Mouse (Mus musculus): ENCODE results near the gene Map7d3. TPM values are rescaled to one million over a fixed set of nuclear protein-coding genes. Genes with fewer than 3 reads are reported as not detected.

Map7d3 gene
- polyA plus RNA-seq (2016; fragmentation: Nextera tagmentation; extraction: Ambion mirVana), result 1.2 and 1.8 TPM in 2 replicates

DNA sequence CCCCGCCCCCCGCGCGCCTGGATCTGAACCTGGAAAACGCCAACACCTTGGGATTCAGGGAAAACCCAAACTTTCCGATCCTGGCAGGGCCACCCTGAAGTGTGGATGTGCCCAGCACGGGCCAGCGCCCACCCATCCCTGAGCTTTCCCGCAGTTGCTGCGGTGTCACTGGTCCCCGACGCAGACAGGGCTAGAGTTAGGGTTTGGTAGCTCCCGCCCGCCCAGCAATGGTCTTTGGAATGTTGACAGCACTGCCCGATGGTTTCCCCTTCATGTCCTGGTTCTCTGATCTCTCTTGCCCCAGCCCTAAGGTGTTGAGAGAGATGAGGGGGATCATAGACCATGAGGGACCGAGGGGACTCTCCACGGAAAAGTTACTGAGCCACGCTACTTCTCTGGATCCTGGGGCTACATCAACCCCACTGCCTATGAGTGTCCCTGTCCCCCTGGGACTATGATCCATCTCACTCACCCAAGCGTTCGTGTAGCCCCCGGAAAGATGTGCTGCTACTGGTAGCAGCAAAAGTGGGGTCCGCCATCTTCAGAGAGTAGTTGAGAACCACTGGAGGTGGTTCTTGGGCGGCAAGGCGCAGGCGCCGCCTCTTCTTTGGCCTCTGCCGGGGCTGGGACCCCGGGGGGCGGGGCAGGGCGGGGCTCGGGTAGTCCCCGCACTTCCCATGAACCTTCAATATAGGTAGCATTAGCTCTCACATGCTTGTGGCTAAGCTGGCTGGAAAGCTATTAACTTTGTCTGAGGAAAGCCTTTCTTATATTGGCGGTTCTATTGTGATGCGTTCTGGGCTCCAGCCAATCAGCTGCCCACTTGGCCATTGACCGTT is at the start of gene Map7d3:
Gene Map7d3 (minus strand): TSS at position 562 of the 839 bp plus-strand sequence.
- H3K4me3 ChIP-seq, result peak within 1 kb of the TSS; percentile 58
- 0 out of 2 replicates have a peak, but pooled peaks cover 2% of the 10 kb centered on the region for H3K36me3 ChIP-seq
- whole genome bisulfite sequencing, result 14% methylated on average over 35 of the region's 35 CpGs
- ATAC-seq (ENCODE audit: insufficient number of reproducible peaks, low FRiP score), result no peak
- H3K27me3 ChIP-seq (replicated peaks), result no peaks in the 10 kb centered on the region
- H3K9ac ChIP-seq, result peak within 1 kb of the TSS; percentile 62
- 0 out of 2 replicates have a peak, but pooled peaks cover 2% of the 10 kb centered on the region for H3K9me3 ChIP-seq (replicated peaks)
- no peaks in the 10 kb centered on the region for H3K4me1 ChIP-seq (replicated peaks)
- H3K4me2 ChIP-seq, result peak within 1 kb of the TSS; percentile 75
- H3K27ac ChIP-seq (ENCODE audit: poor library complexity, severe bottlenecking), result no peak within 1 kb of the TSS

DNA sequence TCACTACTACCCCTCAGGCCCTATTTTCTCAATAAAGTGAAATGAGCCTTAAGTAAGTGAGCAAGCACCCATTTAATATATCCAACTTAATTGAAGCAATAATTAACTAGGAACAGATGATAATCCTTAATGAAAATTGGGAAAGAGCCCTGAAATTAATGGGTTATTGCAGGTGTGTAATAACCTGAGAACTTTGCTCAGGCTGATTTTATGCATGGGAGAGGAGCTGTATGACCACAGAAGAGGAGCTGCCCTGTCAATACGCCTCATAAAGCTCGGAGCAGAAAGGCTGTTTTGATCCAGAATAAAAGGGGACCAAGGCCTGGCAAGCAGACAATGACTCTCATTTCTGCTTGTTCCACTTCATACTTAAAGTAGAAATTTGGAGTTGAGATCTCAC is 47.7 kb upstream of the Map7d3 start, which contains the start of gene Adgrg4:
Gene Adgrg4 (plus strand): TSS at position 301 of the 400 bp plus-strand sequence.
- Histone ChIP-seq H3K4me2 (no peak within 1 kb of the TSS), H3K27ac (ENCODE audit: poor library complexity, severe bottlenecking) (no peak within 1 kb of the TSS), H3K4me1 (replicated peaks) (no peaks in the 10 kb centered on the region), H3K36me3 (no peaks in the 10 kb centered on the region), H3K27me3 (replicated peaks) (no peaks in the 10 kb centered on the region), H3K4me3 (no peak within 1 kb of the TSS), H3K9ac (no peak within 1 kb of the TSS), H3K9me3 (replicated peaks) (no peaks in the 10 kb centered on the region)
- 68% methylated on average over 2 of the region's 2 CpGs for WGBS
- no peak for ATAC-seq (ENCODE audit: insufficient number of reproducible peaks, low FRiP score)

DNA sequence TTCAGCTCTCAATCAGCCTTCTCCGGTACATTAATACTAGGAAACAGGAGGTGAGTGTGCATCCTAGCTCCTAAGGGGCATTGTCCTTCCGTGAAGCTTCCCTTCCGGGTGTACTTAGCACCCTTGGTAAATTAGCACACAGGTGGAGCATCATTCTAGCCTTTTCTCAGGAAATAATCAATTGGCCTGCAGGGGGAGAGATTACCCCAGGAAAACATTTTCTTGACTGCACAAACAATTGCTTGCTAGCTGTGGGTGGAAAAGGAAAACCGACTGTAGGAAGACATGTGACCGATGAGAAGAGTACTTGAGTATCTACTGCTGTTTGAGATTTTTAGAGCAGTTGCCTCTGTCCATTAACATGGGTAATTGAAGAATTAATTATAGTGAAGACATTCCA is 19.1 kb upstream of the Map7d3 start:
- no peaks in the 10 kb centered on the region for H3K4me1 ChIP-seq (replicated peaks)
- H3K27ac ChIP-seq (ENCODE audit: poor library complexity, severe bottlenecking), result no peak overlapping the region
- H3K36me3 ChIP-seq, result no peaks in the 10 kb centered on the region
- H3K27me3 ChIP-seq (replicated peaks), result no peaks in the 10 kb centered on the region
- H3K4me3 ChIP-seq, result no peak overlapping the region
- no peaks in the 10 kb centered on the region for H3K9me3 ChIP-seq (replicated peaks)
- no peak overlapping the region for H3K9ac ChIP-seq
- WGBS, result 59% methylated on average over 5 of the region's 5 CpGs
- H3K4me2 ChIP-seq, result no peak overlapping the region
- no peak for ATAC-seq (ENCODE audit: insufficient number of reproducible peaks, low FRiP score)

DNA sequence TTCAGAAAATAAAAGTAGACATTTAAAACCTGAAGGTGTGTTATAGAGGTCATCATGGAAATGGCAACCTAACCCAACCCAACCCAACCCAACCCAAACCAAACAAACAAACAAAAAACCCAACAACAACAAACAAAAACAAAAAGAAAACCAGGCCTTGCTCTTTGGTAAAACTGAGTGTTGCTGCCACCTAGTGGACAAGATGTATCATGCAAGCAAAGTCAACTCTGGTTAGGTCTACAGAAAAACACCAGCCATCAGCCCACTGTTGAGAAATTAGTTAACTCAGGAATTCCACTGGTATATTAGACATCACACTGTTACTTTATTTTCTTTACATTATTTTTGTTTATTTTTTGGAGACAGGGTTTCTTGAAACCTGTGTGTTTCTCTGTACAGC is 17.2 kb upstream of the Map7d3 start:
- no peak for ATAC-seq (ENCODE audit: insufficient number of reproducible peaks, low FRiP score)
- Histone ChIP-seq H3K4me1 (replicated peaks) (no peaks in the 10 kb centered on the region), H3K4me3 (no peak overlapping the region), H3K36me3 (no peaks in the 10 kb centered on the region), H3K9ac (no peak overlapping the region), H3K27me3 (replicated peaks) (no peaks in the 10 kb centered on the region), H3K4me2 (no peak overlapping the region), H3K9me3 (replicated peaks) (no peaks in the 10 kb centered on the region), H3K27ac (ENCODE audit: poor library complexity, severe bottlenecking) (no peak overlapping the region)

DNA sequence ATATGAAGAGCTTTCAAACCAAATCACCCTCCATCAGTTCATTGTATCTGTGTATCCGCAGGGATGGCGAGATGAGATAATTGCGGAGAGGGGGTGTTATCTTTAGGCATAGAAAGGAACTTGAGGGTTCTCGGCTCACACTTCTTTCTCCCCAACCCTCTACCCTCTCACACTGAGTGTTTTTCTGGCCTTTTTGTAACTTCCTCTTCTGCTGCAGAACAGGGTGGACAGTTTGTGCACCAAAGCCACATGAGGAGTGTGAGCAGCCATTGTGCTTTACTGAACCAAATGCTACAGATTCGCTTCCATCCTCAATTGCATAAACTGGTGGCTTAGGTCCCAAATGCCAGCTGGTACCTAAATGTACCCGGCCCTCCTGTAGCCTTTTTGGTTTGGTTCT is 13.7 kb upstream of the Map7d3 start:
- no peak for ATAC-seq (ENCODE audit: insufficient number of reproducible peaks, low FRiP score)
- Histone ChIP-seq H3K9me3 (replicated peaks) (no peaks in the 10 kb centered on the region), H3K27me3 (replicated peaks) (no peaks in the 10 kb centered on the region), H3K4me1 (replicated peaks) (no peaks in the 10 kb centered on the region), H3K9ac (no peak overlapping the region), H3K4me3 (no peak overlapping the region), H3K36me3 (no peaks in the 10 kb centered on the region), H3K27ac (ENCODE audit: poor library complexity, severe bottlenecking) (no peak overlapping the region), H3K4me2 (no peak overlapping the region)
- WGBS, result 72% methylated on average over 6 of the region's 6 CpGs

DNA sequence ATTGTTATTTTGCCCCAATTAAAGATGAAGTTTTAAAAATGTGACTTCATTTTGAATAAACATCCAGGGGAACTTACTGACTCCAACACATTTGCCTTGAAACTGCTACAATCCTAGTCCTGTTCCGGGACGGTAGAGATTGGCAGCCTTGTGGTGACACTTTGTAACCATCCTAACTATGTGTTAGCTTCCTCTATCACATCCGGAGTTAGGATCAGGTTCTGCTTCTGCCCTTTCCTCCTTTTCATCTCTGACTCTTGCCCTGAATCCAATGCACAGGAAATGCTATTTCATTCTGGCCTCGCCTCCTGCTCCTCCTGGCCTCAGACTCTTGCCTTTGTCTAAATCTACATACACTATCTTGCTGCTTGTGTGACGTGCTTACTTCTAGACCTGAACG is 5.4 kb upstream of the Map7d3 start:
- ATAC-seq (ENCODE audit: insufficient number of reproducible peaks, low FRiP score), result no peak
- no peak overlapping the region for H3K27ac ChIP-seq (ENCODE audit: poor library complexity, severe bottlenecking)
- H3K4me2 ChIP-seq, result no peak overlapping the region
- no peaks in the 10 kb centered on the region for H3K9me3 ChIP-seq (replicated peaks)
- WGBS, result 55% methylated on average over 6 of the region's 6 CpGs
- no peak overlapping the region for H3K9ac ChIP-seq
- H3K27me3 ChIP-seq (replicated peaks), result no peaks in the 10 kb centered on the region
- H3K4me3 ChIP-seq, result no peak overlapping the region
- no peaks in the 10 kb centered on the region for H3K36me3 ChIP-seq
- no peaks in the 10 kb centered on the region for H3K4me1 ChIP-seq (replicated peaks)

DNA sequence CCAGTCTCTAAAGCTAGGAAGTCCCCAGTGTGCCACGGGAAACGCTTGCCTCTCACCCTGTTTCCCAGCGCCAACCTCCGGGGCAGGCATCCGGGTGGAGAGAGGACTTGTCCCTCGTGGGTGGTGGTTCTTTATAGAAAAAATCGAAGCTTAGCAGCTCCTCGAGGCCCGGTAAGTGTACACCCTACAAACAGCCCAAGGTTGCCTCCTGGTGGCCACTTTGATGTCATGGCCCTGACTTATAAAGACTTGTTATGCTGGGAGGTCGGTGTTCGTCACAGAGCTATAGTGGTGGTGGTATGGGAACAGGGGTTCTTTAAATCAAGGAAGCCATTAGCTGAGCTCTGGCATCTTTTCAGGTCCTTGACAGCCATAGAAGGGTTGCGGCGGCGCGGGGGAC is 30.9 kb downstream of the Map7d3 start:
- H3K4me3 ChIP-seq, result no peak overlapping the region
- H3K27me3 ChIP-seq (replicated peaks), result no peaks in the 10 kb centered on the region
- ATAC-seq (ENCODE audit: insufficient number of reproducible peaks, low FRiP score), result no peak
- H3K4me1 ChIP-seq (replicated peaks), result no peaks in the 10 kb centered on the region; the same call in 1 of the 2 replicates
- H3K27ac ChIP-seq (ENCODE audit: poor library complexity, severe bottlenecking), result no peak overlapping the region
- H3K9ac ChIP-seq, result no peak overlapping the region
- H3K36me3 ChIP-seq, result peaks cover 41% of the 10 kb centered on the region
- H3K4me2 ChIP-seq, result no peak overlapping the region
- WGBS, result 59% methylated on average over 15 of the region's 15 CpGs
- H3K9me3 ChIP-seq (replicated peaks), result no peaks in the 10 kb centered on the region

DNA sequence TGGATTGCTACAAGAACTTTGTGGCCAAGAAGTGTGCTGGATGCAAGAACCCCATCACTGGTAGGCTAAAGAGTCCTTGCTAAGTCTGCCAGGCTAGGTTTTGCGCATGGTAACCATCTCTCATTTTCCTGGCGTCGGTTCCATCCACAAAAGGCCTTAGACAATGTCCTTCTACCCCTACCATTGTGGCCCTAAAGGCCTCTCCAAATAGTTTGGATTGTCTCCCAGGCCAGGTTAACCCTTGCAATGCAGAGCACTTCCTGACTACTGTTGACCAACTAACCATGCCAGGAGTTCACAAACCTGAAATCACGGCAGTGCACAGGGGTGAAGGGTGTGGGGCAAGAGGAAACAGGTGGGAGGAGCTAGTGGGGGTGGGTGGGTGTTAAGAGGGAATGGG is 31.5 kb downstream of the Map7d3 start:
- no peak overlapping the region for H3K27ac ChIP-seq (ENCODE audit: poor library complexity, severe bottlenecking)
- ATAC-seq (ENCODE audit: insufficient number of reproducible peaks, low FRiP score), result no peak
- H3K36me3 ChIP-seq, result peaks cover 41% of the 10 kb centered on the region
- H3K4me2 ChIP-seq, result no peak overlapping the region
- WGBS, result 78% methylated on average over 4 of the region's 4 CpGs
- H3K27me3 ChIP-seq (replicated peaks), result no peaks in the 10 kb centered on the region
- no peaks in the 10 kb centered on the region for H3K9me3 ChIP-seq (replicated peaks)
- no peak overlapping the region for H3K9ac ChIP-seq
- H3K4me1 ChIP-seq (replicated peaks), result peaks cover 5% of the 10 kb centered on the region; the same call in 1 of the 2 replicates
- H3K4me3 ChIP-seq, result no peak overlapping the region

DNA sequence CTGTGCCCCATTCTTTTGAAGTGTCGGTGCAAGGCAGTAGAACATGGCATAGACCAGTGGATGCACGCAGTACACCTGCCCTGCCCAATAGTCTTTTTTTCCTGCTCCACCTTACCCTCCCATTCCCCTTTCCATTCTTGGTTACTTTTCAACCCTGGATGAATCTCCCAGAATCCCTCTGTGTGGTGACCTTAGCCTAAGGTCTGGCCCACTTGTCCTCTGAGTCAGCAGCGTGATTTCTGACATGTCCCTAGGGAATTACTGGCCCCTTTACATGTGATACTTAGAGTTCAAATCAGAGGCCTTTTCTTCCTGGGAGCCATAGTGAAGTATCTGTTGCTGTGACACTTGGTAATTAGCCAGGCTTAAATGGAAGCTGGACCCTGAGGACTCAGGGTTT is 34.6 kb downstream of the Map7d3 start:
- H3K4me3 ChIP-seq, result no peak overlapping the region
- H3K27ac ChIP-seq (ENCODE audit: poor library complexity, severe bottlenecking), result no peak overlapping the region
- no peak for ATAC-seq (ENCODE audit: insufficient number of reproducible peaks, low FRiP score)
- H3K36me3 ChIP-seq, result peaks cover 25% of the 10 kb centered on the region
- no peak overlapping the region for H3K4me2 ChIP-seq
- no peaks in the 10 kb centered on the region for H3K9me3 ChIP-seq (replicated peaks)
- H3K4me1 ChIP-seq (replicated peaks), result peaks cover 5% of the 10 kb centered on the region; the same call in 1 of the 2 replicates
- no peak overlapping the region for H3K9ac ChIP-seq
- WGBS, result 85% methylated on average over 3 of the region's 3 CpGs
- no peaks in the 10 kb centered on the region for H3K27me3 ChIP-seq (replicated peaks)

DNA sequence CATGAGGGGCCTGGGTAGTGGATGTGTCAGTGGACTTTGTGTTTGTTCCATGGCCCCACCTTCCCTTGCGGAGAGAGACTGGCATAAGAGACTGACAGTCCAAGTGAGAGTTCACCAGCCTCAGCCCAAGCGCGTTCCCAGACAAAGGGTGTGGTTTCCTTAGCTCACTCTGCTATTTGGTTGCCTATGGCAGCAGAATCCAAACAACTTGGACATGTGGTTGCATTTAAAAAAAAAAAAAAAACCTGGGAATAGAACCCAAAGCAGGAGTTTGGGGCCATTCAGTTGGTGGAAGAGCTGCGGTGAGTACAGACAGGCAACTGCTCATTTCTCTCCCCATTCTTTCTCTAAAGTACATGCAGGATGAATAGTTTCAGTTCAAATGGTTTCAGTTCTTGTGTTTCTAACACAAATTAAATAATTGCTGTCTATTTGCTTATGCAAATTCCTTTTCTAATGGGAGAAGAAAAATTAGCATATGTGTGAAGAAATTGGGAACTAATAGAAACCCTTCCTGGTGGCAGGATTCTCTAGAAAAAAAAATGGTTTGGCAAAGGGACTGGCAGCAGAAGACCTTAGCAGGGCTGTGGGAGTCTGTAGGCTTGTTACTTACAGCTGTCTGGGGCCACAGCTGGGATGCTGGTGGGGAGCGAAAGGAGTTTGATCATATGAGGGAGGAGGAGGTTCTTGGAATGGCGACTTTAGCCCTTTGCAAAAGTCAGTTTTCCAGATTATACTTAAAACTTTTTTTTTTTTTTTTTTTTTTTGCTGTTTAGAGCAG is 35.7 kb downstream of the Map7d3 start:
- Histone ChIP-seq H3K27me3 (replicated peaks) (no peaks in the 10 kb centered on the region), H3K9ac (no peak overlapping the region), H3K27ac (ENCODE audit: poor library complexity, severe bottlenecking) (no peak overlapping the region), H3K36me3 (peaks cover 21% of the 10 kb centered on the region), H3K4me3 (no peak overlapping the region), H3K9me3 (replicated peaks) (no peaks in the 10 kb centered on the region), H3K4me1 (replicated peaks) (peaks cover 5% of the 10 kb centered on the region; the same call in 1 of the 2 replicates), H3K4me2 (no peak overlapping the region)
- no peak for ATAC-seq (ENCODE audit: insufficient number of reproducible peaks, low FRiP score)
- WGBS, result 70% methylated on average over 6 of the region's 6 CpGs

DNA sequence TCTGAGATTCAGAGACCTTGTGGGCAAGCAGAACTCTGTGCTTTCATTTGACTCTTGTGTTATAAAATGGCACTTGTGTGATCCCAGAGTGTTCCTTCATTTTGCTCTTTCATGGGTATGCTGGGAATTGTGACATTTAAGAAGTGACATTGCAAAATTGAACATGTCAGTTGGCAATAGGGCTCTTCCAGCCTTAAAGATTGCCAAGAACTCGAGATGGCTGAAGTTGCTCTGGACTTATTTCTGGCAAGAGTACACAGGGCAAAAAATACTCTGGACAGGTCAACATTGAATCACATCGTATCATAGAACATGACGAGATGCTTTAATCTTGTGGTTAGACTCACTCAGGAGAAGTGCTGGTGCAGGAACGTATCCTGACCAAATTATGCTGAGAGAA is 48.8 kb downstream of the Map7d3 start:
- no peak for ATAC-seq (ENCODE audit: insufficient number of reproducible peaks, low FRiP score)
- Histone ChIP-seq H3K36me3 (no peaks in the 10 kb centered on the region), H3K4me3 (no peak overlapping the region), H3K9me3 (replicated peaks) (no peaks in the 10 kb centered on the region), H3K27ac (ENCODE audit: poor library complexity, severe bottlenecking) (no peak overlapping the region), H3K27me3 (replicated peaks) (no peaks in the 10 kb centered on the region), H3K4me1 (replicated peaks) (peaks cover 4% of the 10 kb centered on the region; the same call in 1 of the 2 replicates), H3K4me2 (no peak overlapping the region), H3K9ac (no peak overlapping the region)
- 84% methylated on average over 4 of the region's 4 CpGs for WGBS

Data from heart, embryonic 12.5 days (tissue).